Mouse (Mus musculus) left cerebral cortex, adult 8-10 months (tissue): ENCODE data around the gene Marveld2. TPM values are rescaled to one million over a fixed set of nuclear protein-coding genes. Genes with fewer than 3 reads are reported as not detected.

Experiments used
- DNase-seq, 2 experiments: peaks; one replicate each; pipeline ENCODE4 v3.0.0; 2022; ENCODE audit warnings: low spot score in 2 of 2
- total RNA-seq, 4 experiments: library from RNA; stranded (reverse); gene quantifications; 2 replicates each; pipeline ENCODE4 v1.2.4; 2022

Marveld2 gene
- 1 to 10 TPM in 3 of 4 experiments, under 1 TPM in 1; 0.57 to 1.8 (median 1.5) TPM for total RNA-seq

- peak; percentile 8 to 30 for DNase-seq
Measured at GRCm38 (mm10) chr13:100616181-100617087, at the start of gene Marveld2. Gene Marveld2 (minus strand): TSS chr13:100616971.

DNA sequence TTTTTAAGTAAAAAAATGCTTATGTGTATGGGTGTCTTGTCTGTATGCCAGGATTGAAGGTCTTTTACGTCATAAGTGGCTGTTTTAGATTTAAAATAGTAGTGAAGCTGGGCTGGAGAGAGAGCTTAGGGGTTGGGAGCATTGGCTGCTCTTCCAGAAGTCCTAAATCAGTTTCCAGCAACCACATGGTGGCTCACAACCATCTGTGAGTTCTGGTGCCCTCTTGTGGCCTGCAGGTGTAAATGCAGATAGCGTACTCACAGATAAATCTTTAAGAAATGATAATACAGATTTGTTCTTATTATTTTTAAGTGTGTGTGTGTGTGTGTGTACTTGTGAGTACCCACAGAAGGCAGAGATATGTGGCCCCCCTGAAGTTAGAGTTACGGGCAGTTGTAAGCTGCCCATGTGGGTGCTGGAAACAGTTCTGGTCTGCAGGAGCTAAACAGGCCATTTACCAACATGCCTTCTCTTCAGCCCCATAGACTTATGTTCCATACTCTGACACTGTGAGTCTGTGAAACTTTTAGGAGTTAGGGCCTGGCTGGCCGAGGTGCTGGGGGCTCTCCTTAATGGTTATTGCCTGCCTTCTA lies 43.2 kb upstream of the Marveld2 start:
- DNase-seq: no peak

GRCm38 (mm10) chr13:100658091-100658490 lies 41.3 kb upstream of the Marveld2 start:
- DNase-seq: no peak

- no peak for DNase-seq
Measured at GRCm38 (mm10) chr13:100651439-100652186, 34.8 kb upstream of the Marveld2 start, which contains the start of gene Taf9. Gene Taf9 (plus strand): TSS chr13:100651579.

- peak; percentile 88 to 97 for DNase-seq
Measured at GRCm38 (mm10) chr13:100650550-100651438, 34.0 kb upstream of the Marveld2 start, which contains the start of the genes Ak6 and Rad17. Gene Ak6 (plus strand): TSS chr13:100650979. Gene Rad17 (minus strand): TSS chr13:100651051.

GRCm38 (mm10) chr13:100648223-100648622 lies 31.5 kb upstream of the Marveld2 start:
- DNase-seq: no peak

- DNase-seq: no peak
Measured at GRCm38 (mm10) chr13:100642471-100643209, 25.9 kb upstream of the Marveld2 start.

GRCm38 (mm10) chr13:100634106-100634691 lies 17.4 kb upstream of the Marveld2 start:
- no peak for DNase-seq

GRCm38 (mm10) chr13:100622241-100622640 lies 5.5 kb upstream of the Marveld2 start:
- no peak for DNase-seq

GRCm38 (mm10) chr13:100617583-100617982 lies 812 bp upstream of the Marveld2 start:
- no peak for DNase-seq

GRCm38 (mm10) chr13:100612903-100613302 lies 3.9 kb downstream of the Marveld2 start:
- no peak for DNase-seq

DNA sequence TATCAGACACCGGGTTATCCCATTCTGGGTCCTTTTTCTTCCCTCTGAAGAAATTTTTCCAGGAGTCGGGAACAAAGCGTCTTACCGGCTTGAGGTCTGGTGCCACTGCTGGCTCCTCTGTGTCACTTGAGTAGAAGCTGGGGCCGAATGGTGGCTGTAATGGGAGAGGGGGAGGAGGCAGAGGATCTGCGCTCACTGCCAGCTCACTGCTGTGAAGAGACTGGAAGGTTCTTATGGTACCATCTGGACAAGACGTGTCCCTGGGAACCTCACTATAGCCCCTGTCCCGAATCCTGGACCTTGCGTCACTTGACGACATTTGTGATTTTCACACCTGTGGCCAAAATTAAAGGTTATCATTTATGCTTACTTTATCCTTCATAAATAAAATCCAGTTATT lies 4.5 kb downstream of the Marveld2 start:
- DNase-seq: no peak

DNA sequence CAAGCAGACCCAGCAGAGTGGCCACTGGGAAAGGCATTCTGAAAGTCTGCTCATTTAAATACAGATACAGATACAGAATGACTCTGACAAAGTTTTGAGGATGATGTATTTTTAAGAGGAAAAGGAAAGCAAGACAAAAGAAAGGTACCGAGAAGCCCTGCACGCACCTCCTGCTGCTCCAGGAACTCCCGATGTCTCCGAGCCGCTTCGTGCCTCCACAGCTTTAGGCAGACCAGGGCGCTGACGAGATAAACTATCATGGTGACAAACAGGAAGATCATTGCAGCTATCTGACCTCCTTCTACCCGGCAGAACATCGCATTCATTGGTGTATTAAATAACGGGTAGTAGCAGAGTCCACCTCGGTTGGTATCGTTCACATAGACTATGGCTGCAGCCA lies 5.5 kb downstream of the Marveld2 start:
- no peak for DNase-seq

GRCm38 (mm10) chr13:100607756-100608155 lies 9.0 kb downstream of the Marveld2 start:
- DNase-seq: no peak

GRCm38 (mm10) chr13:100605845-100606244 lies 10.9 kb downstream of the Marveld2 start:
- DNase-seq: no peak

DNA sequence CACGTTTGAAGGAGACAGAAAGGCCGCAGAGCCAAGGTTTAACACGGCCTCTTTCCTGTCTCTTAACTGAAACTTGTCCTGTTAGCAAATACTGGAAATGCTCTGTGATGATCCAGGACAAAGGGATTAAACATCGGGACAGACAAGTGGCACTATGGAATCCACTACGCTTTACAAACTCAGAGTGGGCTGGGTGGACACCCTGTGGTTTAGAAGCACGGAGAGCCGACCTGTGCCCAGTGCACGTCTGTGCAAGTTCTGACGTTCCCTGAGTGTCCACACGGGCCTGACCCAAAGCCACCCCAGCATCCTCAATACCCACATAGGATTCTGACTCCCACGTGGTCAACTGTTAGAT lies 13.1 kb downstream of the Marveld2 start:
- no peak for DNase-seq

- no peak for DNase-seq
Measured at GRCm38 (mm10) chr13:100603031-100603737, 13.6 kb downstream of the Marveld2 start.

DNA sequence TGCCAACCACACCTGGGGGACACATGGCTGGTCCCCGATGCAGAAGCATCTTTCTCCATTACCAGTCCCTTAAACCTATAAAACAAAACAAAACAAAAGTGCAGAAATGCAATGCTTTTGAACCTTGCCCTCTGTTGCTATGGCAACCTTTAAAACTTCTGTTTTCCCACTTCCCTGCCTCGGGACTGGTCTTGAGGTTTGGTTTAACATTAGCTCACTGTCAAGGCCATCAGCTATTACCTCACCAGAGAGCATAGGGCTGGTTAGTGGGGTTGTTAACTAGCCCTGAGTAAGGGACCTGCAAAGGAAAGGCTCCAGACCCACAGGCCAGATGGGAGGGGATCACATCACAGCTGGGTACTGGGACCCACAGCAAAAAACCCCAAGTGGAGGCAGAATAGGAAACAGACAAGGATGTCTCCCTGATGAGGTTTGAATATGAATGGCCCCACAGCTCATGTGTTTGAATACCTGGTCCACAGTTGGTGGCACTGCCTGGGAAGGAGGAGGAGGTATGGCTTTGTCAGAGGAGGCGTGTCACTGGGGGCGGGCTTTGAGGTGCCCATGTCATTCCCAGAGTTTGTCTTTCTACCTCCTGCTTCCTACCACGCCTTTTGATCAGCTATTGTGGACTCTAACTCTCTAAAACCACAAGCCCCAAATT lies 14.4 kb downstream of the Marveld2 start:
- DNase-seq: no peak
